Mouse (Mus musculus): Measurements from ENCODE around the gene Mrpl24.

GRCm38 (mm10) chr3:87952440-87952839 is 33.1 kb downstream of the Mrpl24 start:
- TF ChIP-seq CTCF (IDR thresholded peaks at IDR 0.05; ENCODE audit: low read depth, low read length) (no peak), POLR2A (IDR thresholded peaks at IDR 0.05; ENCODE audit: borderline replicate concordance, low read depth, low read length) (no peak)
